Mouse (Mus musculus): Measurements from ENCODE around the gene Ubxn2a. TPM values are rescaled to one million over a fixed set of nuclear protein-coding genes. Genes with fewer than 3 reads are reported as not detected.

The Ubxn2a gene
- 3.9 and 5.7 TPM in 2 replicates for polyA plus RNA-seq (2012; rRNA removed)

GRCm38 (mm10) chr12:4906951-4907906, at the start of gene Ubxn2a:
Ubxn2a (minus strand) TSS chr12:4907705.

DNA sequence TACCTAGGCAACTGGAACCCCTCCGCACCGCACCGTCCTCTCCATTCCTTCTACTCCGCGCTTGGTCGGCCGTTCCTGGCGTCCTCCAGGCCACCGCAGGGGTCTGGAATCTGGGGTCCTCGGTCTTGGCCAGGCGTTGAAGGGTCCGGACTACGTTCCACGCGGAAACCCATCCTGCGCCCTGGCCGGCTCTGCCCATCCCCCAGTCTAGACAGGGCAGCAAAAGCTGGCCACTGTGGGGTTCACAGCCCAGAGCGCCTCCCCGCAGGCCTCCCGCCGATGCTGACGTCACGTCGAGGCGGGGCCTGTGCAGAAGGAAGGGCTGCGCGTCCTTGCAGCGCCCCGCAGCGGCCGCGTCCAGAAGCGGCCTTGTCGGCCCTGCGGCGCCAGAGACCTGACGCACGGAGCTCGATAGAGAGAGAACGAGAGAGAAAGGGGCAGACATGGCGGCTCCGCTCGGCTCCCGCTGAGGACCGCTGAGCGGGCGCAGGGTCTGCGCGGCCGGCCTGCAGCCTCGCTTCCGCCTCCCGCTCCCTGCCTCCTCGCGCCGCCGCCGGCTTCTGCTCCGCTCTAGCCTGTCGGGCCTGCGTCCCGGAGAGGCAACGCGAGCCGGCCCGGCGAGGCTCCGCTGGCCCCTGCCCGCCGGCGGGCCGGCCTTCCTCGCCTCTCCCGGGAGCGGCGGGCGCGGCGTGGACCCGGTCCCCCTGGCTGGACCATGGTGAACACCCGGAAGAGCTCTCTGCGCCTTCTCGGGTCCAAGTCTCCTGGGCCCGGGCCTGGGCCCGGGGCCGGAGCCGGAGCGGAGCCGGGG, 9.7 kb upstream of the Ubxn2a start, which contains the start of gene Atad2b:
Gene Atad2b, plus strand, starts transcription at position 360 of the 811 bp plus-strand sequence.

GRCm38 (mm10) chr12:4874161-4874927, 33.2 kb downstream of the Ubxn2a start, which contains the start of gene Mfsd2b:
Mfsd2b (minus strand) TSS chr12:4874359.

DNA sequence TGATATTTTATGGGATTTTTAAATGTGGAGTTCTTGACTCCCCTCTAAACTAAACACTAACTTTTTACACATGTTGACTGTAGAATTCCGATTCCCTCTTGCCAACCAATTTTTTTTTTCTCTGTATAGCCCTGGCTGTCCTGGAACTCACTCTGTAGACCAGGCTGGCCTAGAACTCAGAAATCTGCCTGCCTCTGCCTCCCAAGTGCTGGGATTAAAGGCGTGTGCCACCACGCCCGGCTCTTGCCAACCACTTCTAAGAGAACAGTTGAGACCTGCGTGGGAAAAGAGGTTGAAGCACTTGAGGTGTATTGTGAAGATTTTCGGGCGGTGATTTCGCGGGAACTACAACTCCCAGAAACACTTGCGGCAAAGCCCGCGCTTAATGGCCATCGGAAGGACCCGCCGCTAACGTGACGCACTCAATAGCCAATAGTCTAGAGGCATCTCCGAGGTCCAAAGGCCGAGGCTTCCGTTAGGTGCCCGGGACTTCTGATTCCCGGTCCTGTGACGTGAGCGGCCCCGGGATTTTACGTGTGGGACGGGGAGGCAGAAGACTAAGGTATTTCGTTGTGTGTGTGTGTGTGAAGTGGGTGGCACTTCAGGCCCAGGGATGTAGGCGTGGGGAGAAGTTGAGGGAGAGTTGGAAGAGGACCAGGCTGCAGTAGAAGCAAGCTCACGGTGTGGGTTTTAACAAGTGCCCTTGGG, 64.5 kb downstream of the Ubxn2a start, which contains the start of gene Wdcp:
Gene Wdcp, plus strand, starts transcription at position 414 of the 708 bp plus-strand sequence.

GRCm38 (mm10) chr12:4841392-4841887, 66.1 kb downstream of the Ubxn2a start, which contains the start of gene Fkbp1b:
Fkbp1b (minus strand) TSS chr12:4841591.

Other genes with a start within 250 kb of the Ubxn2a start
- 0.10 and 0.22 TPM in 2 replicates for gene Fam228a, start 169.3 kb downstream of the Ubxn2a start, polyA plus RNA-seq (2012; rRNA removed)
- 0.19 and 1.1 TPM in 2 replicates for gene Pfn4, start 138.7 kb downstream of the Ubxn2a start, polyA plus RNA-seq (2012; rRNA removed)
- 1.2 and 2.0 TPM in 2 replicates for gene Fam228b, start 138.4 kb downstream of the Ubxn2a start, polyA plus RNA-seq (2012; rRNA removed)
- gene Sf3b6, start 90.2 kb downstream of the Ubxn2a start, polyA plus RNA-seq (2012; rRNA removed) = 42.0 and 59.0 TPM in 2 replicates
- gene Fkbp1b, start 66.1 kb downstream of the Ubxn2a start, polyA plus RNA-seq (2012; rRNA removed) = 5.3 TPM in 2 replicates
- gene Wdcp, start 64.4 kb downstream of the Ubxn2a start, polyA plus RNA-seq (2012; rRNA removed) = 6.1 and 7.8 TPM in 2 replicates
- gene Mfsd2b, start 33.3 kb downstream of the Ubxn2a start, polyA plus RNA-seq (2012; rRNA removed) = 0.78 and 1.4 TPM in 2 replicates
- 14.7 and 54.1 TPM in 2 replicates for gene Atad2b, start 9.6 kb upstream of the Ubxn2a start, polyA plus RNA-seq (2012; rRNA removed)